Mouse (Mus musculus) C2C12 (cell line): ENCODE measurements at regions not wholly inside any gene's neighbourhood (a gene's known extent, or its start where the extent isn't known, plus 50 kb on each side); places are given as distances from the start of the nearest gene placed in this dataset.

Source experiments
- H3K27me3 ChIP-seq: one replicate; pipeline ENCODE4 v1.6.1; 2011; ENCODE audit not compliant: control insufficient read depth, insufficient read depth, insufficient read length
- H3K36me3 ChIP-seq: one replicate; pipeline ENCODE4 v1.6.1; 2011; ENCODE audit not compliant: control insufficient read depth, insufficient read depth
- H3K4me3 ChIP-seq: one replicate; pipeline ENCODE4 v1.5.1; 2011; ENCODE audit warnings: mild to moderate bottlenecking, control low read depth; ENCODE audit not compliant: poor library complexity, insufficient read depth, severe bottlenecking
- H3K79me2 ChIP-seq: one replicate; pipeline ENCODE4 v1.6.1; 2011; ENCODE audit not compliant: control insufficient read depth, insufficient read depth
- H3K79me3 ChIP-seq: one replicate; pipeline ENCODE4 v1.6.1; 2011; ENCODE audit warnings: low read depth, control low read depth
- H3ac ChIP-seq: one replicate; pipeline ENCODE3; 2011; ENCODE audit warnings: low read depth; ENCODE audit not compliant: control insufficient read depth, insufficient read length
- CEBPB ChIP-seq: IDR thresholded peaks from one replicate; pipeline ENCODE4 v1.6.1; 2011; ENCODE audit warnings: low read depth, mild to moderate bottlenecking, control low read depth, moderate library complexity
- CTCF ChIP-seq: IDR thresholded peaks from one replicate; pipeline ENCODE4 v1.5.1; 2011; ENCODE audit not compliant: control insufficient read depth, insufficient read depth, insufficient read length
- FOSL1 ChIP-seq: IDR thresholded peaks from one replicate; pipeline ENCODE4 v1.8.0; 2011; ENCODE audit warnings: mild to moderate bottlenecking, low read length; ENCODE audit not compliant: poor library complexity, insufficient read depth, severe bottlenecking
- MAX ChIP-seq: IDR thresholded peaks from one replicate; pipeline ENCODE4 v1.6.1; 2011; ENCODE audit warnings: mild to moderate bottlenecking, control low read depth
- MYOD1 ChIP-seq: IDR thresholded peaks from one replicate; pipeline ENCODE4 v1.6.1; 2011; ENCODE audit warnings: low read depth; ENCODE audit not compliant: control insufficient read depth, insufficient read length
- MYOG ChIP-seq: IDR thresholded peaks from one replicate; pipeline ENCODE4 v1.6.1; 2011; ENCODE audit not compliant: control insufficient read depth, insufficient read length; ENCODE audit errors: extremely low read depth
- USF1 ChIP-seq: IDR thresholded peaks from one replicate; pipeline ENCODE4 v1.6.1; 2011; ENCODE audit warnings: low read depth, mild to moderate bottlenecking, control low read depth, moderate library complexity
- microRNA-seq: library from miRNA; unstranded; fragments of <30 nt; microRNA quantifications from one replicate; pipeline ENCODE4, GENCODE M21; 2019; ENCODE audit warnings: borderline microRNAs expressed

GRCm38 (mm10) chr6:51372357-51372756 lies 60.1 kb upstream of the Nfe2l3 start:
- Histone ChIP-seq H3K79me2 (no peaks in the 10 kb centered on the region), H3K36me3 (no peaks in the 10 kb centered on the region), H3K79me3 (no peaks in the 10 kb centered on the region), H3K4me3 (no peak overlapping the region), H3ac (no peak overlapping the region), H3K27me3 (no peaks in the 10 kb centered on the region)
- TF ChIP-seq CEBPB (no peak), MYOD1 (no peak), USF1 (no peak), MAX (no peak), FOSL1 (no peak), CTCF (no peak), MYOG (no peak)

GRCm38 (mm10) chr6:51378436-51378835 lies 54.0 kb upstream of the Nfe2l3 start:
- H3K27me3 ChIP-seq: no peaks in the 10 kb centered on the region
- no peaks in the 10 kb centered on the region for H3K79me2 ChIP-seq
- no peak overlapping the region for H3ac ChIP-seq
- TF ChIP-seq MAX (no peak), MYOG (no peak), CEBPB (no peak), CTCF (no peak), USF1 (no peak), MYOD1 (no peak), FOSL1 (no peak)
- no peaks in the 10 kb centered on the region for H3K79me3 ChIP-seq
- H3K36me3 ChIP-seq: no peaks in the 10 kb centered on the region
- no peak overlapping the region for H3K4me3 ChIP-seq

GRCm38 (mm10) chr6:51379074-51379473 lies 53.4 kb upstream of the Nfe2l3 start:
- TF ChIP-seq FOSL1: no peak
- TF ChIP-seq CTCF: no peak
- no peak for TF ChIP-seq MYOG
- no peak for TF ChIP-seq USF1
- TF ChIP-seq CEBPB: no peak
- TF ChIP-seq MYOD1: no peak
- TF ChIP-seq MAX: no peak

GRCm38 (mm10) chr6:51379560-51380274 lies 52.8 kb upstream of the Nfe2l3 start:
- Histone ChIP-seq H3ac (no peak overlapping the region), H3K4me3 (no peak overlapping the region), H3K79me2 (no peaks in the 10 kb centered on the region), H3K79me3 (no peaks in the 10 kb centered on the region), H3K36me3 (no peaks in the 10 kb centered on the region), H3K27me3 (no peaks in the 10 kb centered on the region)
- no peak for TF ChIP-seq CTCF
- no peak for TF ChIP-seq CEBPB
- TF ChIP-seq MYOG: no peak
- no peak for TF ChIP-seq MAX
- TF ChIP-seq USF1: no peak
- no peak for TF ChIP-seq MYOD1
- no peak for TF ChIP-seq FOSL1

More at GRCm38 (mm10) chr6:51379074-51379473, 53.4 kb upstream of the Nfe2l3 start:
- Histone ChIP-seq H3ac (no peak overlapping the region), H3K4me3 (no peak overlapping the region), H3K36me3 (no peaks in the 10 kb centered on the region), H3K79me3 (no peaks in the 10 kb centered on the region), H3K27me3 (no peaks in the 10 kb centered on the region), H3K79me2 (no peaks in the 10 kb centered on the region)

DNA sequence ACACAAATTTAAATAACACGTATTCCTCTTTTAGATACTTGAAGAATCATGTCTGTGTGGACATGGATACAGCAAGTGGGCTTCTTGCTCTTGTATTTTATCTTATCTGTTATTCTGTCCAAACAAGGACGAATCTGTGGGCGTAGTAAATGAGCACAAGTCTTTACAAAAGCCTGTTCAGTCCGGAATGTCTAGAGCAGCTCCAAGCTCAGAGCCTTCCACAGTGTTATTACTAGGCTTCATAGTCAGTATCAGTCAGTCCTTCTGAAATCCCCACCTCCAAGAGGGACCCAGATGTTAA lies 52.2 kb upstream of the Nfe2l3 start:
- no peak overlapping the region for H3K4me3 ChIP-seq
- no peaks in the 10 kb centered on the region for H3K79me2 ChIP-seq
- no peaks in the 10 kb centered on the region for H3K79me3 ChIP-seq
- H3K36me3 ChIP-seq: no peaks in the 10 kb centered on the region
- no peak overlapping the region for H3ac ChIP-seq
- TF ChIP-seq MYOD1 (no peak), CTCF (no peak), FOSL1 (no peak), MYOG (no peak), CEBPB (no peak), USF1 (no peak)
- no peaks in the 10 kb centered on the region for H3K27me3 ChIP-seq

DNA sequence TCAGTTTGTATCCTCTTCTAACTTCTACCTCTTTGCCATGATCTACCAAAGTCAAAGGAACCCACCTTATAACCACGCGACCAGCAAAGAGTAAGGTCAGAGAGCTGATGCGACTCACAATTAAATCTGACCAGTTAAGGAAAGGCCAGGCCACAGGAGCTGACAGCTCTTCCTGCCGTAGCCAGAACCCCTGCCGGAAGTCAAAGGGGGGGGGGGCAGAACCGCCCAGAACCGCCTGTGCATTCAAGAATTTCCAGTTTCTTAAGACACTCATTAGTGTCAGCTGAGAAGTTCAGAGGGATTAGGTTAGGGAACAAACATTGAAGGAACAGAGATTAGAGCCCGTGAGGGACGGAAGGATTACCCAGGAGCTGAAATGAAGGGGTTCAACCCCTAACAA lies 51.0 kb upstream of the Nfe2l3 start:
- H3K79me3 ChIP-seq: no peaks in the 10 kb centered on the region
- H3K4me3 ChIP-seq: no peak overlapping the region
- H3K79me2 ChIP-seq: no peaks in the 10 kb centered on the region
- H3K36me3 ChIP-seq: no peaks in the 10 kb centered on the region
- no peaks in the 10 kb centered on the region for H3K27me3 ChIP-seq
- no peak for TF ChIP-seq CTCF
- no peak for TF ChIP-seq MAX
- no peak for TF ChIP-seq MYOD1
- no peak for TF ChIP-seq USF1
- no peak for TF ChIP-seq CEBPB
- TF ChIP-seq MYOG: no peak
- no peak for TF ChIP-seq FOSL1
- H3ac ChIP-seq: no peak overlapping the region

Small RNA genes lying in the stretch of these regions (microRNA-seq; reads per million reads assigned to microRNA genes)
- gene Mir148a: 134 reads per million, percentile 75 among the genes with 10 or more reads in this experiment
